Mouse (Mus musculus) B cell, adult 2 months (primary cell): ENCODE results near the gene D430019H16Rik.

Source experiments
- DNase-seq, 2 experiments: peaks; one replicate each; pipeline ENCODE4 v3.0.0; 2022

The D430019H16Rik gene

GRCm38 (mm10) chr12:105541590-105542402 lies 88.1 kb downstream of the D430019H16Rik start:
- no peak for DNase-seq

- DNase-seq, result no peak
Observed at GRCm38 (mm10) chr12:105542513-105542912, 88.9 kb downstream of the D430019H16Rik start.
